Mouse (Mus musculus): ENCODE measurements at regions not wholly inside any gene's neighbourhood (a gene's known extent, or its start where the extent isn't known, plus 50 kb on each side); places are given as distances from the start of the nearest gene placed in this dataset.
"Not testable (repeated sequence)": the region's sequence is repeated elsewhere in the genome, so short reads cannot be mapped to it uniquely, and the experiment has no call there.

DNA sequence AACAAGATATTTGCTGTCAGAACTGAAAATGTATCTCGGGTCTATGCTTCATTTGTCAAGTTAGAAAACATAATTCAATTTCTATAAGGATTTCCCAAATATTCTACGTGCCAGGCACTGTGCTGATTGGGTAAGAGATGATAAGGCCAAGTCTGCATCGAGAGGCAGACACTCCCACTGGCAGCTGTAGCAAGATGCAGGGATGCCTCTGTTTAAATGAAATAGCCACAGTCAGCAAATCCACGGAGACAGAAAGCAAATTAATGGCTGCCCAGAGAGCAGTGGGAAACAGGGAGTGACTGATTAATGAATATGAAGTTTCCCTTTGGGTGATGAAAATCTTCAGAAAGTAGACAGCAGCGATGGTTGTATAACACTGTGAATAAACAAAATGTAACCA lies 71.6 kb upstream of the Gm12728 start:
- WGBS, result 68% methylated on average over 5 of the region's 5 CpGs
- TF ChIP-seq POLR2A (IDR thresholded peaks at IDR 0.05; ENCODE audit: borderline replicate concordance, insufficient read depth, low read length) (no peak), CTCF (IDR thresholded peaks at IDR 0.05; ENCODE audit: borderline replicate concordance, insufficient read depth, low read depth, low read length) (no peak)
- no peaks in the 10 kb centered on the region for H3K4me1 ChIP-seq (ENCODE audit: control insufficient read depth, insufficient read depth, low read length)
- H3K27me3 ChIP-seq (ENCODE audit: control insufficient read depth, insufficient read depth, low read length), result no peaks in the 10 kb centered on the region
- no peak overlapping the region for H3K27ac ChIP-seq (ENCODE audit: insufficient read depth, low read length)
- no peak overlapping the region for H3K4me3 ChIP-seq (replicated peaks; ENCODE audit: insufficient read depth, low read depth, low read length)
- no peak for DNase-seq

DNA sequence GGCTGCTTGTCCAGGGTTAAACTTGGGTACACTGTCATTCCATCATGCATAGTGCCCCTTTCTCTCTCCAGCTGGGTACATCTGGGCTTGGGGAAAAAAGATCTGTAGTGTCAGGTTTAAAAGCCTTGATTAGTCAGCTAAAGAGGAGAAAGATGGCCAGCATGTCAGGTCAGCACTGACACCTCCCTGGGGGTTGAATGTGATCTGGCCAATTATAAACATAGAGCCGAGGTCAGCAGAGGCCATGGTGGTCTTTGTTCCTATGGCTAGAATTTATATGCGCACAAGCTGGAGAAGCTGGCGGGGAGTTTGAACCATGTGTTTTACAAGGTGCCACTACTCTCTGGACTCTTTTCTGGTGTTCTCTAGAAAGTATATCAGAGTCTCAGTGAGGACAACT lies 61.0 kb upstream of the Gm12728 start:
- TF ChIP-seq CTCF (IDR thresholded peaks at IDR 0.05; ENCODE audit: borderline replicate concordance, insufficient read depth, low read depth, low read length), result no peak
- TF ChIP-seq POLR2A (IDR thresholded peaks at IDR 0.05; ENCODE audit: borderline replicate concordance, insufficient read depth, low read length), result no peak
- Histone ChIP-seq H3K27me3 (ENCODE audit: control insufficient read depth, insufficient read depth, low read length) (no peaks in the 10 kb centered on the region), H3K27ac (ENCODE audit: insufficient read depth, low read length) (no peak overlapping the region), H3K4me1 (ENCODE audit: control insufficient read depth, insufficient read depth, low read length) (no peaks in the 10 kb centered on the region), H3K4me3 (replicated peaks; ENCODE audit: insufficient read depth, low read depth, low read length) (no peak overlapping the region)
- no peak for DNase-seq
- 72% methylated on average over 3 of the region's 3 CpGs for WGBS

DNA sequence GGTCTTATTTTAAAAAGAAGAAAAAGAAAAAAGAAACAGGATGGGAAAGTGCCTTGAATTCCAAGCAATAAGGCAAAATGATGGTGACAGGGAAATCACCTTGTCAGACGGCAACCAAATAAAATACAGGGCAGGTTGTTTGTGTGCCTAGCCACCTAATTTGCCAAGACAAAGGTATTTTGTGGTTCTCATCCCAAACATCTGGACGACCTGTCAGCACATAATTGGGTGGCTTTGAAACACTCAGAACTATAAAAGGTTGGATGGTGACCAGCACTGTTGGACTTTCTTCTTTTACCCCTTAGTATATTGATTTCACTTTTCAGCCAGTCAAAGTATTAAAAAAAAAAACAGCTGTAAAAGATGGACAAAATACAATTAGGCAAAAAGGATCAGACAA lies 58.8 kb upstream of the Gm12728 start:
- Histone ChIP-seq H3K27me3 (ENCODE audit: control insufficient read depth, insufficient read depth, low read length) (no peaks in the 10 kb centered on the region), H3K4me1 (ENCODE audit: control insufficient read depth, insufficient read depth, low read length) (no peaks in the 10 kb centered on the region), H3K4me3 (replicated peaks; ENCODE audit: insufficient read depth, low read depth, low read length) (no peak overlapping the region), H3K27ac (ENCODE audit: insufficient read depth, low read length) (no peak overlapping the region)
- TF ChIP-seq CTCF (IDR thresholded peaks at IDR 0.05; ENCODE audit: borderline replicate concordance, insufficient read depth, low read depth, low read length), result no peak
- TF ChIP-seq POLR2A (IDR thresholded peaks at IDR 0.05; ENCODE audit: borderline replicate concordance, insufficient read depth, low read length), result no peak
- DNase-seq, result no peak
- WGBS, result 80% methylated on average over 2 of the region's 2 CpGs

DNA sequence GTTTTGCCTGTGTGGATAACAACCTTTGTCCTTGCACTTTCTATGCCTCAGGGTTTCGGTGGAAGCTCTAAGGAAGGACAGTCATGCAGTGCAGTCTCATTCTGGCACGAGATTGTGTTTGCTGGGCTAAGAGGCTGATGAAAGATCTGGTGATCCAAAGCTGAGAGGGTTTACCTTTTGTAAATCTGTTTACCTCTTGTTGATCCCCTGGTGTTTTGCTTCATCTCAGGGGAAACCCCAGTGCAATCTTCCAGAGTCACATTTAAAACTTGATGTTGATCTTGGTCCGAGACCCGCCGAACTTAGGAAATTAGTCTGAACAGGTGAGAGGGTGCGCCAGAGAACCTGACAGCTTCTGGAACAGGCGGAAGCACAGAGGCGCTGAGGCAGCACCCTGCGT lies 54.6 kb upstream of the Gm12728 start:
- not testable (repeated sequence) for DNase-seq; H3K4me3 ChIP-seq (replicated peaks; ENCODE audit: insufficient read depth, low read depth, low read length); H3K27ac ChIP-seq (ENCODE audit: insufficient read depth, low read length); H3K4me1 ChIP-seq (ENCODE audit: control insufficient read depth, insufficient read depth, low read length); H3K27me3 ChIP-seq (ENCODE audit: control insufficient read depth, insufficient read depth, low read length)
- 90% methylated on average over 6 of the region's 9 CpGs for WGBS

Data from cerebellum, adult 2 months (tissue).